Mouse (Mus musculus) stomach, embryonic 14.5 days (tissue): Measurements from ENCODE around the gene 0610010F05Rik. TPM values are rescaled to one million over a fixed set of nuclear protein-coding genes. Genes with fewer than 3 reads are reported as not detected.

Experiments used
- ATAC-seq: fragments of 200-750 bp; cut with Nextera tagmentation; 2 replicates; pipeline ENCODE4 v1.8.0; 2017; ENCODE audit warnings: low read depth, moderate TSS enrichment; ENCODE audit not compliant: insufficient number of reproducible peaks, insufficient read depth, low FRiP score
- H3K27ac ChIP-seq: fragments of 300-500 bp; sonication (generic); 2 replicates; pipeline ENCODE4 v1.5.1; 2014; ENCODE audit warnings: mild to moderate bottlenecking, low read length, moderate library complexity, mixed read lengths
- H3K27me3 ChIP-seq: fragments of 300-500 bp; sonication (generic); 2 replicates; pipeline ENCODE4 v1.6.1; 2014; ENCODE audit warnings: low read length, control low read depth, mixed read lengths; ENCODE audit not compliant: control insufficient read depth, insufficient read depth
- H3K36me3 ChIP-seq: fragments of 300-500 bp; sonication (generic); 2 replicates; pipeline ENCODE4 v1.6.1; 2014; ENCODE audit warnings: mild to moderate bottlenecking, control low read depth, low read length, moderate library complexity, mixed read lengths; ENCODE audit not compliant: control insufficient read depth, insufficient read depth
- H3K4me1 ChIP-seq: fragments of 300-500 bp; sonication (generic); 2 replicates; pipeline ENCODE4 v1.6.1; 2014; ENCODE audit warnings: low read length, control low read depth, mixed read lengths; ENCODE audit not compliant: control insufficient read depth, insufficient read depth
- H3K4me2 ChIP-seq: fragments of 300-500 bp; sonication (generic); replicated peaks from 2 replicates; pipeline ENCODE4 v1.6.1; 2014; ENCODE audit warnings: low read depth, low read length, control low read depth
- H3K4me3 ChIP-seq: fragments of 300-500 bp; sonication (generic); 2 replicates; pipeline ENCODE4 v1.5.1; 2014; ENCODE audit warnings: low read depth, low read length, control low read depth
- H3K9ac ChIP-seq: fragments of 300-500 bp; sonication (generic); replicated peaks from 2 replicates; pipeline ENCODE4 v1.6.1; 2014; ENCODE audit warnings: low read depth, mild to moderate bottlenecking, control low read depth, low read length, moderate library complexity, mixed read lengths
- H3K9me3 ChIP-seq: fragments of 300-500 bp; sonication (generic); 2 replicates; pipeline ENCODE4 v1.6.1; 2016; ENCODE audit warnings: low read depth, low read length, control low read depth; ENCODE audit not compliant: control insufficient read depth
- WGBS: fragments of 180-500 bp; shearing (Covaris S2); extraction: QIAGEN DNeasy Blood & Tissue Kit; methylation state at CpG from one replicate; pipeline ENCODE4 v1.1.7; 2014; 5-methylcytosine and 5-hydroxymethylcytosine counted together
- polyA plus RNA-seq: library from polyadenylated mRNA; unstranded; fragments of >200 nt; fragmentation: Nextera tagmentation; extraction: Ambion mirVana; gene quantifications from 2 replicates; pipeline ENCODE4 v1.2.1, GENCODE M21; 2014

Gene 0610010F05Rik
- polyA plus RNA-seq, result 32.0 and 35.5 TPM in 2 replicates

GRCm38 (mm10) chr11:23632945-23633878 lies at the start of gene 0610010F05Rik:
Gene 0610010F05Rik (minus strand): TSS chr11:23633639.
- Histone ChIP-seq H3K27ac (peak within 1 kb of the TSS; percentile 81), H3K4me2 (peak within 1 kb of the TSS; percentile 74), H3K9ac (peak within 1 kb of the TSS; percentile 88), H3K4me1 (no peaks in the 10 kb centered on the region), H3K4me3 (peak within 1 kb of the TSS; percentile 80), H3K36me3 (peaks cover 2% of the 10 kb centered on the region; the same call in 1 of the 2 replicates), H3K9me3 (no peaks in the 10 kb centered on the region), H3K27me3 (no peaks in the 10 kb centered on the region)
- ATAC-seq, result peak; percentile 100
- WGBS, result 0% methylated on average over 98 of the region's 103 CpGs

- Histone ChIP-seq H3K9ac (no peak overlapping the region), H3K27ac (no peak overlapping the region), H3K9me3 (no peaks in the 10 kb centered on the region), H3K36me3 (peaks cover 31% of the 10 kb centered on the region), H3K4me2 (no peak overlapping the region), H3K27me3 (no peaks in the 10 kb centered on the region), H3K4me1 (no peaks in the 10 kb centered on the region), H3K4me3 (no peak overlapping the region)
- WGBS, result 93% methylated on average over 5 of the region's 5 CpGs
- no peak for ATAC-seq
These were observed 49.1 kb upstream of the 0610010F05Rik start for GRCm38 (mm10) chr11:23682561-23682960.

- Histone ChIP-seq H3K4me1 (no peaks in the 10 kb centered on the region), H3K36me3 (peaks cover 32% of the 10 kb centered on the region), H3K27ac (no peak overlapping the region), H3K4me3 (no peak overlapping the region), H3K9ac (no peak overlapping the region), H3K9me3 (no peaks in the 10 kb centered on the region), H3K4me2 (no peak overlapping the region), H3K27me3 (no peaks in the 10 kb centered on the region)
- 97% methylated on average over 6 of the region's 6 CpGs for WGBS
- no peak for ATAC-seq
These were observed 47.1 kb upstream of the 0610010F05Rik start for GRCm38 (mm10) chr11:23680435-23680950.

- 51% methylated on average over 3 of the region's 3 CpGs for WGBS
- Histone ChIP-seq H3K9me3 (no peaks in the 10 kb centered on the region), H3K4me3 (no peak overlapping the region), H3K4me2 (no peak overlapping the region), H3K36me3 (peaks cover 38% of the 10 kb centered on the region), H3K9ac (no peak overlapping the region), H3K27me3 (no peaks in the 10 kb centered on the region), H3K4me1 (no peaks in the 10 kb centered on the region), H3K27ac (no peak overlapping the region)
- no peak for ATAC-seq
These were observed 45.7 kb upstream of the 0610010F05Rik start for GRCm38 (mm10) chr11:23679044-23679642.

- Histone ChIP-seq H3K27me3 (no peaks in the 10 kb centered on the region), H3K9me3 (no peaks in the 10 kb centered on the region), H3K9ac (no peak overlapping the region), H3K27ac (no peak overlapping the region), H3K4me3 (no peak overlapping the region), H3K4me1 (no peaks in the 10 kb centered on the region), H3K36me3 (peaks cover 33% of the 10 kb centered on the region), H3K4me2 (no peak overlapping the region)
- 94% methylated on average over 5 of the region's 5 CpGs for WGBS
- no peak for ATAC-seq
These were observed 42.7 kb upstream of the 0610010F05Rik start for GRCm38 (mm10) chr11:23676100-23676499.

- Histone ChIP-seq H3K36me3 (peaks cover 23% of the 10 kb centered on the region), H3K27me3 (no peaks in the 10 kb centered on the region)
- 70% methylated on average over 4 of the region's 4 CpGs for WGBS
These were observed 38.9 kb upstream of the 0610010F05Rik start for GRCm38 (mm10) chr11:23672256-23672749.

GRCm38 (mm10) chr11:23667128-23667527 lies 33.7 kb upstream of the 0610010F05Rik start:
- WGBS, result 27% methylated on average over 3 of the region's 3 CpGs
- no peak overlapping the region for H3K9ac ChIP-seq
- H3K27ac ChIP-seq, result no peak overlapping the region
- no peaks in the 10 kb centered on the region for H3K27me3 ChIP-seq
- peak overlapping the region; percentile 62 for H3K4me2 ChIP-seq
- no peak for ATAC-seq
- H3K36me3 ChIP-seq, result 0 out of 2 replicates have a peak, but pooled peaks cover 3% of the 10 kb centered on the region
- H3K4me3 ChIP-seq, result peak overlapping the region; percentile 71
- no peaks in the 10 kb centered on the region for H3K9me3 ChIP-seq
- no peaks in the 10 kb centered on the region for H3K4me1 ChIP-seq

More at GRCm38 (mm10) chr11:23672256-23672749, 38.9 kb upstream of the 0610010F05Rik start:
- Histone ChIP-seq H3K9ac (no peak overlapping the region), H3K27ac (no peak overlapping the region), H3K4me1 (no peaks in the 10 kb centered on the region), H3K4me3 (no peak overlapping the region), H3K9me3 (no peaks in the 10 kb centered on the region), H3K4me2 (no peak overlapping the region)
- no peak for ATAC-seq

GRCm38 (mm10) chr11:23666526-23666925 lies 33.1 kb upstream of the 0610010F05Rik start:
- Histone ChIP-seq H3K4me3 (peak overlapping the region; percentile 71), H3K4me2 (peak overlapping the region; percentile 62), H3K9me3 (no peaks in the 10 kb centered on the region), H3K4me1 (no peaks in the 10 kb centered on the region), H3K9ac (peak overlapping the region; percentile 69), H3K27me3 (no peaks in the 10 kb centered on the region), H3K27ac (peak overlapping the region; percentile 94), H3K36me3 (0 out of 2 replicates have a peak, but pooled peaks cover 3% of the 10 kb centered on the region)
- WGBS, result 3% methylated on average over 5 of the region's 5 CpGs
- ATAC-seq, result no peak
